Mouse (Mus musculus) lung, postnatal 36 days (tissue): ENCODE measurements around the gene Reps2.

Experiments used
- DNase-seq: peaks from one replicate; pipeline ENCODE4 v3.0.0; 2022; ENCODE audit warnings: mixed read lengths

Reps2 gene

GRCm38 (mm10) chrX:162643091-162643788, at the start of gene Reps2:
Reps2 (minus strand) TSS chrX:162643649.
- peak; percentile 90 for DNase-seq

- DNase-seq: no peak
Measured at GRCm38 (mm10) chrX:162691272-162691671, 47.8 kb upstream of the Reps2 start.

GRCm38 (mm10) chrX:162685394-162685793, 41.9 kb upstream of the Reps2 start:
- DNase-seq: no peak

- DNase-seq: no peak
Measured at GRCm38 (mm10) chrX:162679506-162679905, 36.1 kb upstream of the Reps2 start.

- DNase-seq: no peak
Measured at GRCm38 (mm10) chrX:162678820-162679219, 35.4 kb upstream of the Reps2 start.

- DNase-seq: no peak
Measured at GRCm38 (mm10) chrX:162666166-162666565, 22.7 kb upstream of the Reps2 start.

GRCm38 (mm10) chrX:162660182-162660581, 16.7 kb upstream of the Reps2 start:
- DNase-seq: no peak

- DNase-seq: peak; percentile 64
Measured at GRCm38 (mm10) chrX:162653518-162653917, 10.1 kb upstream of the Reps2 start.

GRCm38 (mm10) chrX:162652445-162652844, 9.0 kb upstream of the Reps2 start:
- no peak for DNase-seq

- DNase-seq: no peak
Measured at GRCm38 (mm10) chrX:162651125-162651524, 7.7 kb upstream of the Reps2 start.

- DNase-seq: no peak
Measured at GRCm38 (mm10) chrX:162643789-162644092, 292 bp upstream of the Reps2 start.

- DNase-seq: peak; percentile 25
Measured at GRCm38 (mm10) chrX:162642402-162643090, 903 bp downstream of the Reps2 start.

- no peak for DNase-seq
Measured at GRCm38 (mm10) chrX:162641764-162642163, 1.7 kb downstream of the Reps2 start.

GRCm38 (mm10) chrX:162635159-162635558, 8.3 kb downstream of the Reps2 start:
- DNase-seq: no peak

- no peak for DNase-seq
Measured at GRCm38 (mm10) chrX:162622091-162622437, 21.4 kb downstream of the Reps2 start.

GRCm38 (mm10) chrX:162621194-162622090, 22.0 kb downstream of the Reps2 start:
- DNase-seq: no peak

GRCm38 (mm10) chrX:162619705-162620104, 23.7 kb downstream of the Reps2 start:
- DNase-seq: no peak

- no peak for DNase-seq
Measured at GRCm38 (mm10) chrX:162618547-162618946, 24.9 kb downstream of the Reps2 start.

- no peak for DNase-seq
Measured at GRCm38 (mm10) chrX:162606113-162606512, 37.3 kb downstream of the Reps2 start.

GRCm38 (mm10) chrX:162599666-162600065, 43.8 kb downstream of the Reps2 start:
- DNase-seq: no peak

- DNase-seq: no peak
Measured at GRCm38 (mm10) chrX:162591005-162591801, 52.2 kb downstream of the Reps2 start.

GRCm38 (mm10) chrX:162590145-162590790, 53.2 kb downstream of the Reps2 start:
- no peak for DNase-seq
